Mouse (Mus musculus) heart, embryonic 12.5 days (tissue): ENCODE measurements around the gene Lmna. TPM values are rescaled to one million over a fixed set of nuclear protein-coding genes. Genes with fewer than 3 reads are reported as not detected.

Experiments used
- ATAC-seq: fragments of 200-750 bp; cut with Nextera tagmentation; 2 replicates; pipeline ENCODE4 v1.8.0; 2017; ENCODE audit warnings: moderate TSS enrichment, moderate library complexity; ENCODE audit not compliant: insufficient number of reproducible peaks, low FRiP score
- H3K27ac ChIP-seq: fragments of 300-500 bp; sonication (generic); 2 replicates; pipeline ENCODE4 v1.5.1; 2016; ENCODE audit warnings: mild to moderate bottlenecking, moderate library complexity; ENCODE audit not compliant: poor library complexity, severe bottlenecking
- H3K27me3 ChIP-seq: fragments of 300-500 bp; sonication (generic); replicated peaks from 2 replicates; pipeline ENCODE4 v1.6.1; 2016; ENCODE audit warnings: mild to moderate bottlenecking, moderate library complexity
- H3K36me3 ChIP-seq: fragments of 300-500 bp; sonication (generic); 2 replicates; pipeline ENCODE4 v1.6.1; 2016; ENCODE audit warnings: mild to moderate bottlenecking, moderate library complexity
- H3K4me1 ChIP-seq: fragments of 300-500 bp; sonication (generic); replicated peaks from 2 replicates; pipeline ENCODE4 v1.6.1; 2016; ENCODE audit warnings: mild to moderate bottlenecking
- H3K4me2 ChIP-seq: fragments of 300-500 bp; sonication (generic); 2 replicates; pipeline ENCODE4 v1.6.1; 2016; ENCODE audit warnings: mild to moderate bottlenecking, moderate library complexity
- H3K4me3 ChIP-seq: fragments of 300-500 bp; sonication (generic); 2 replicates; pipeline ENCODE4 v1.5.1; 2016; ENCODE audit warnings: mild to moderate bottlenecking
- H3K9ac ChIP-seq: fragments of 300-500 bp; sonication (generic); 2 replicates; pipeline ENCODE4 v1.6.1; 2016; ENCODE audit warnings: mild to moderate bottlenecking, moderate library complexity
- H3K9me3 ChIP-seq: fragments of 300-500 bp; sonication (generic); replicated peaks from 2 replicates; pipeline ENCODE4 v1.6.1; 2016; ENCODE audit warnings: mild to moderate bottlenecking, moderate library complexity
- WGBS: fragments of 180-500 bp; shearing (Covaris S2); methylation state at CpG from one replicate; pipeline ENCODE4 v1.1.7; 2016; 5-methylcytosine and 5-hydroxymethylcytosine counted together
- polyA plus RNA-seq: library from polyadenylated mRNA; unstranded; fragments of >200 nt; fragmentation: Nextera tagmentation; extraction: Ambion mirVana; gene quantifications from 2 replicates; pipeline ENCODE4 v1.2.1, GENCODE M21; 2016

Gene Lmna
- polyA plus RNA-seq, 1 experiment from 2014 or later: 108 TPM

- Histone ChIP-seq H3K4me2 (no peak overlapping the region), H3K4me1 (peaks cover 41% of the 10 kb centered on the region), H3K27me3 (no peaks in the 10 kb centered on the region), H3K9me3 (no peaks in the 10 kb centered on the region), H3K27ac (peak overlapping the region; percentile 79; the same call in 1 of the 2 replicates), H3K9ac (no peak overlapping the region), H3K4me3 (no peak overlapping the region), H3K36me3 (no peaks in the 10 kb centered on the region)
- 42% methylated on average over 8 of the region's 8 CpGs for WGBS
- ATAC-seq: no peak
Measured at GRCm38 (mm10) chr3:88503881-88504746, 5.6 kb downstream of the Lmna start.

GRCm38 (mm10) chr3:88503505-88503863 lies 6.3 kb downstream of the Lmna start:
- WGBS: 15% methylated on average over 4 of the region's 4 CpGs
- peak overlapping the region; percentile 88 for H3K9ac ChIP-seq
- peak overlapping the region; percentile 79 for H3K27ac ChIP-seq
- peak overlapping the region; percentile 87 for H3K4me2 ChIP-seq
- H3K9me3 ChIP-seq: no peaks in the 10 kb centered on the region
- peak; percentile 43 for ATAC-seq
- no peaks in the 10 kb centered on the region for H3K27me3 ChIP-seq
- peak overlapping the region; percentile 68 for H3K4me3 ChIP-seq
- no peaks in the 10 kb centered on the region for H3K36me3 ChIP-seq
- peaks cover 40% of the 10 kb centered on the region for H3K4me1 ChIP-seq

- Histone ChIP-seq H3K27me3 (no peaks in the 10 kb centered on the region), H3K4me2 (peak overlapping the region; percentile 87), H3K4me3 (peak overlapping the region; percentile 68), H3K4me1 (peaks cover 40% of the 10 kb centered on the region), H3K9me3 (no peaks in the 10 kb centered on the region), H3K36me3 (0 out of 2 replicates have a peak, but pooled peaks cover 4% of the 10 kb centered on the region), H3K27ac (peak overlapping the region; percentile 79), H3K9ac (peak overlapping the region; percentile 88)
- WGBS: under 1% methylated on average over 55 of the region's 55 CpGs
- peak; percentile 92 for ATAC-seq
Measured at GRCm38 (mm10) chr3:88502641-88503504, 6.9 kb downstream of the Lmna start.

- H3K27ac ChIP-seq: peak overlapping the region; percentile 79
- H3K27me3 ChIP-seq: no peaks in the 10 kb centered on the region
- H3K9me3 ChIP-seq: no peaks in the 10 kb centered on the region
- peak overlapping the region; percentile 68 for H3K4me3 ChIP-seq
- 0 out of 2 replicates have a peak, but pooled peaks cover 4% of the 10 kb centered on the region for H3K36me3 ChIP-seq
- peak overlapping the region; percentile 87 for H3K4me2 ChIP-seq
- peak overlapping the region; percentile 88 for H3K9ac ChIP-seq
- ATAC-seq: no peak
- peaks cover 43% of the 10 kb centered on the region for H3K4me1 ChIP-seq
- whole genome bisulfite sequencing: 8% methylated on average over 11 of the region's 11 CpGs
Measured at GRCm38 (mm10) chr3:88502031-88502571, 7.7 kb downstream of the Lmna start.

- Histone ChIP-seq H3K4me2 (peak overlapping the region; percentile 87), H3K4me1 (peaks cover 46% of the 10 kb centered on the region), H3K9ac (peak overlapping the region; percentile 88), H3K36me3 (0 out of 2 replicates have a peak, but pooled peaks cover 4% of the 10 kb centered on the region), H3K27me3 (no peaks in the 10 kb centered on the region), H3K9me3 (no peaks in the 10 kb centered on the region), H3K4me3 (peak overlapping the region; percentile 68), H3K27ac (peak overlapping the region; percentile 79)
- ATAC-seq: no peak
- 56% methylated on average over 6 of the region's 6 CpGs for WGBS
Measured at GRCm38 (mm10) chr3:88501366-88502030, 8.3 kb downstream of the Lmna start.

- 57% methylated on average over 4 of the region's 4 CpGs for WGBS
- H3K27me3 ChIP-seq: no peaks in the 10 kb centered on the region
- no peak overlapping the region; the same call in 1 of the 2 replicates for H3K27ac ChIP-seq
- H3K36me3 ChIP-seq: 0 out of 2 replicates have a peak, but pooled peaks cover 4% of the 10 kb centered on the region
- H3K9ac ChIP-seq: no peak overlapping the region; the same call in 1 of the 2 replicates
- peaks cover 53% of the 10 kb centered on the region for H3K4me1 ChIP-seq
- H3K4me3 ChIP-seq: peak overlapping the region; percentile 68
- no peak for ATAC-seq
- H3K9me3 ChIP-seq: no peaks in the 10 kb centered on the region
- peak overlapping the region; percentile 87 for H3K4me2 ChIP-seq
Measured at GRCm38 (mm10) chr3:88500655-88501365, 8.9 kb downstream of the Lmna start.

- no peak overlapping the region for H3K4me3 ChIP-seq
- H3K27ac ChIP-seq: no peak overlapping the region
- WGBS: 79% methylated on average over 7 of the region's 7 CpGs
- 0 out of 2 replicates have a peak, but pooled peaks cover 4% of the 10 kb centered on the region for H3K36me3 ChIP-seq
- 0 out of 2 replicates have a peak overlapping the region, but pooled peaks have one; percentile 87 for H3K4me2 ChIP-seq
- no peak overlapping the region for H3K9ac ChIP-seq
- no peaks in the 10 kb centered on the region for H3K27me3 ChIP-seq
- H3K4me1 ChIP-seq: peaks cover 61% of the 10 kb centered on the region
- H3K9me3 ChIP-seq: no peaks in the 10 kb centered on the region
- no peak for ATAC-seq
Measured at GRCm38 (mm10) chr3:88500087-88500486, 9.7 kb downstream of the Lmna start.

- ATAC-seq: no peak
- H3K4me2 ChIP-seq: no peak overlapping the region
- H3K27ac ChIP-seq: no peak overlapping the region
- H3K4me3 ChIP-seq: no peak overlapping the region
- 81% methylated on average over 4 of the region's 4 CpGs for WGBS
- peaks cover 66% of the 10 kb centered on the region for H3K4me1 ChIP-seq
- H3K27me3 ChIP-seq: no peaks in the 10 kb centered on the region
- H3K9ac ChIP-seq: no peak overlapping the region
- no peaks in the 10 kb centered on the region for H3K9me3 ChIP-seq
- 0 out of 2 replicates have a peak, but pooled peaks cover 4% of the 10 kb centered on the region for H3K36me3 ChIP-seq
Measured at GRCm38 (mm10) chr3:88499580-88499979, 10.2 kb downstream of the Lmna start.

- 0 out of 2 replicates have a peak, but pooled peaks cover 4% of the 10 kb centered on the region for H3K36me3 ChIP-seq
- 67% methylated on average over 10 of the region's 10 CpGs for WGBS
- H3K9ac ChIP-seq: peak overlapping the region; percentile 65; the same call in 1 of the 2 replicates
- no peak for ATAC-seq
- H3K4me2 ChIP-seq: peak overlapping the region; percentile 19
- H3K27me3 ChIP-seq: no peaks in the 10 kb centered on the region
- H3K4me1 ChIP-seq: peaks cover 66% of the 10 kb centered on the region
- no peak overlapping the region for H3K4me3 ChIP-seq
- H3K27ac ChIP-seq: peak overlapping the region; percentile 100
- no peaks in the 10 kb centered on the region for H3K9me3 ChIP-seq
Measured at GRCm38 (mm10) chr3:88495741-88496415, 13.9 kb downstream of the Lmna start.
